21 mouse cellular contexts compared by ENCODE assay signal in genomic region chr10:90897894-90898293, GRCm38 (mm10).
DNase-seq lines count a peak whose midpoint lies in the region; ATAC-seq and TF ChIP-seq lines count a peak whose summit lies in the region.
"Had no signal": no experiment of that assay in that cellular context is flagged by ENCODE, and none has a peak within 500 bp of the region (broad histone marks: within the 10 kb centered on the region; RNA-seq: fewer than 3 reads in every experiment).

No protein-coding gene starts in this region.

- TF ChIP-seq CTCF in kidney, postnatal 0 days (IDR thresholded peaks at IDR 0.05; ENCODE audit: low read depth): no peak
- TF ChIP-seq CTCF in left cerebral cortex, adult 2 months (IDR thresholded peaks at IDR 0.05): no peak
- TF ChIP-seq CTCF in olfactory bulb, adult 2 months (IDR thresholded peaks at IDR 0.05; ENCODE audit: insufficient read depth, low read depth, low read length): no peak

- no peak for TF ChIP-seq POLR2A in olfactory bulb, adult 2 months (IDR thresholded peaks at IDR 0.05; ENCODE audit: insufficient read depth, low read depth, low read length)

- no peak overlapping the region for H3K9ac ChIP-seq in heart, embryonic 12.5 days
- no peak overlapping the region for H3K9ac ChIP-seq in kidney, postnatal 0 days (ENCODE audit: low read depth, low read length)
- H3K9ac ChIP-seq: embryonic facial prominence, embryonic 15.5 days; hindbrain, embryonic 14.5 days; intestine, embryonic 15.5 days had no signal

- intact Hi-C loops in left cerebral cortex, adult 2 months (cut with DNase I): no loop called here
- intact Hi-C loops in left cerebral cortex, postnatal 10 days (cut with DNase I): no loop called here

- no peak for ATAC-seq in heart, embryonic 12.5 days (ENCODE audit: insufficient number of reproducible peaks, low FRiP score)
- ATAC-seq in kidney, postnatal 0 days (replicated peaks; ENCODE audit: low FRiP score, low read depth): no peak
- ATAC-seq: forebrain, embryonic 14.5 days; intestine, embryonic 15.5 days had no signal

- H3K4me2 ChIP-seq in heart, embryonic 12.5 days: no peak overlapping the region
- H3K4me2 ChIP-seq in kidney, postnatal 0 days (ENCODE audit: low read length): no peak overlapping the region
- H3K4me2 ChIP-seq: embryonic facial prominence, embryonic 15.5 days; hindbrain, embryonic 14.5 days; intestine, embryonic 15.5 days had no signal

- no peaks in the 10 kb centered on the region for H3K27me3 ChIP-seq in heart, embryonic 12.5 days (replicated peaks)
- no peaks in the 10 kb centered on the region for H3K27me3 ChIP-seq in kidney, postnatal 0 days (ENCODE audit: insufficient read depth, low read length)
- H3K27me3 ChIP-seq: embryonic facial prominence, embryonic 15.5 days; intestine, embryonic 15.5 days had no signal

- H3K27ac ChIP-seq in heart, embryonic 12.5 days (ENCODE audit: poor library complexity, severe bottlenecking): no peak overlapping the region
- no peak overlapping the region for H3K27ac ChIP-seq in kidney, postnatal 0 days
- H3K27ac ChIP-seq in left cerebral cortex, adult 2 months: 0 out of 2 replicates have a peak overlapping the region, but pooled peaks have one; percentile 36
- H3K27ac ChIP-seq in olfactory bulb, adult 2 months (ENCODE audit: insufficient read depth, low read depth, low read length): peak overlapping the region; percentile 32; the same call in 1 of the 2 replicates
- H3K27ac ChIP-seq: embryonic facial prominence, embryonic 15.5 days; forebrain, embryonic 10.5 days; hindbrain, embryonic 10.5 days; hindbrain, embryonic 14.5 days; intestine, embryonic 15.5 days had no signal

- no peaks in the 10 kb centered on the region for H3K36me3 ChIP-seq in heart, embryonic 12.5 days
- no peaks in the 10 kb centered on the region for H3K36me3 ChIP-seq in kidney, postnatal 0 days (ENCODE audit: insufficient read depth, low read length)
- H3K36me3 ChIP-seq: embryonic facial prominence, embryonic 15.5 days; forebrain, embryonic 10.5 days; hindbrain, embryonic 10.5 days; intestine, embryonic 15.5 days had no signal

- no peaks in the 10 kb centered on the region for H3K9me3 ChIP-seq in heart, embryonic 12.5 days (replicated peaks)
- no peaks in the 10 kb centered on the region for H3K9me3 ChIP-seq in kidney, postnatal 0 days (replicated peaks; ENCODE audit: low read length)
- H3K9me3 ChIP-seq: embryonic facial prominence, embryonic 15.5 days; forebrain, embryonic 10.5 days; hindbrain, embryonic 10.5 days; intestine, embryonic 15.5 days had no signal

- 53% methylated on average over 3 of the region's 3 CpGs for WGBS in heart, embryonic 12.5 days
- WGBS in kidney, postnatal 0 days: 34% methylated on average over 3 of the region's 3 CpGs
- 40% methylated on average over 3 of the region's 3 CpGs for WGBS in olfactory bulb, adult 2 months

- H3K4me1 ChIP-seq in heart, embryonic 12.5 days (replicated peaks): no peaks in the 10 kb centered on the region
- H3K4me1 ChIP-seq in kidney, postnatal 0 days (replicated peaks; ENCODE audit: insufficient read depth, low read length): no peaks in the 10 kb centered on the region
- peaks cover 16% of the 10 kb centered on the region for H3K4me1 ChIP-seq in olfactory bulb, adult 2 months (ENCODE audit: control insufficient read depth, insufficient read depth, low read length)
- H3K4me1 ChIP-seq: embryonic facial prominence, embryonic 15.5 days; hindbrain, embryonic 10.5 days; intestine, embryonic 15.5 days had no signal

- no peak overlapping the region for H3K4me3 ChIP-seq in heart, embryonic 12.5 days
- H3K4me3 ChIP-seq in kidney, postnatal 0 days (replicated peaks; ENCODE audit: low read depth, low read length): no peak overlapping the region
- no peak overlapping the region for H3K4me3 ChIP-seq in left cerebral cortex, adult 2 months
- H3K4me3 ChIP-seq in olfactory bulb, adult 2 months (ENCODE audit: insufficient read depth, low read depth, low read length): no peak overlapping the region
- H3K4me3 ChIP-seq: embryonic facial prominence, embryonic 15.5 days; erythroblast, embryonic 14.5 days; forebrain, embryonic 10.5 days; hindbrain, embryonic 10.5 days; intestine, embryonic 15.5 days had no signal

- peak; percentile 4 to 9 for DNase-seq in heart, adult 18-20 months
- DNase-seq in kidney, postnatal 0 days (ENCODE audit: low spot score): peak; percentile 9
- DNase-seq in kidney, postnatal 36 days: no peak
- DNase-seq in left cerebral cortex, adult 2 months (ENCODE audit: extremely low spot score in 1 of 2, low spot score in 2 of 2): peak in 1 of 2 experiments; percentile 25
- no peak for DNase-seq in left cerebral cortex, postnatal 10 days (ENCODE audit: extremely low spot score in 1 of 2, low spot score in 2 of 2)
- DNase-seq in lung, postnatal 10 days: no peak
- DNase-seq: adrenal gland, adult 2 months; adrenal gland, postnatal 25 days; cerebellum, adult 2 months; cerebellum, postnatal 14 days; embryo, embryonic 11 days; gastrocnemius, postnatal 10 days had no signal

Comparison
In these comparisons a context has a peak if more than half of its experiments do, and no peak if none do; other contexts are left out.
1. DNase-seq: peak in heart, adult 18-20 months (2 of 2) and kidney, postnatal 0 days (single experiment); none in kidney, postnatal 36 days (0 of 2), left cerebral cortex, postnatal 10 days (0 of 2) and lung, postnatal 10 days (single experiment).
2. H3K27ac ChIP-seq: peak in left cerebral cortex, adult 2 months (single experiment) and olfactory bulb, adult 2 months (single experiment); none in heart, embryonic 12.5 days (single experiment) and kidney, postnatal 0 days (single experiment).